Mouse (Mus musculus): ENCODE data around the gene Chil4. TPM values are rescaled to one million over a fixed set of nuclear protein-coding genes. Genes with fewer than 3 reads are reported as not detected.
"Not testable (repeated sequence)": the region's sequence is repeated elsewhere in the genome, so short reads cannot be mapped to it uniquely, and the experiment has no call there.

The Chil4 gene
- not detected in 2 replicates for polyA plus RNA-seq (2012; rRNA removed)

- Histone ChIP-seq H3K36me3 (ENCODE audit: control insufficient read depth, insufficient read depth, low read length) (no peaks in the 10 kb centered on the region), H3K27ac (ENCODE audit: control insufficient read depth, insufficient read depth, low read depth, low read length) (no peak within 1 kb of the TSS), H3K4me3 (ENCODE audit: control insufficient read depth, low read depth, low read length) (no peak within 1 kb of the TSS), H3K4me1 (ENCODE audit: control insufficient read depth, insufficient read depth, low read length) (no peaks in the 10 kb centered on the region), H3K27me3 (ENCODE audit: control insufficient read depth, insufficient read depth, low read length) (no peaks in the 10 kb centered on the region)
- TF ChIP-seq CTCF (IDR thresholded peaks at IDR 0.05; ENCODE audit: control insufficient read depth, insufficient read depth, insufficient replicate concordance, low read depth, low read length) = no peak
- no peak for TF ChIP-seq POLR2A (IDR thresholded peaks at IDR 0.05; ENCODE audit: control insufficient read depth, low read depth, low read length)
These were observed at the start of gene Chil4 for GRCm38 (mm10) chr3:106219407-106219806. Chil4 (minus strand) TSS chr3:106219507.

GRCm38 (mm10) chr3:106265854-106266253 is 46.5 kb upstream of the Chil4 start:
- TF ChIP-seq POLR2A (IDR thresholded peaks at IDR 0.05; ENCODE audit: control insufficient read depth, low read depth, low read length) (no peak), CTCF (IDR thresholded peaks at IDR 0.05; ENCODE audit: control insufficient read depth, insufficient read depth, insufficient replicate concordance, low read depth, low read length) (no peak)
- no peaks in the 10 kb centered on the region for H3K36me3 ChIP-seq (ENCODE audit: control insufficient read depth, insufficient read depth, low read length)
- no peak overlapping the region for H3K4me3 ChIP-seq (ENCODE audit: control insufficient read depth, low read depth, low read length)
- H3K27ac ChIP-seq (ENCODE audit: control insufficient read depth, insufficient read depth, low read depth, low read length) = no peak overlapping the region
- H3K4me1 ChIP-seq (ENCODE audit: control insufficient read depth, insufficient read depth, low read length) = no peaks in the 10 kb centered on the region
- no peaks in the 10 kb centered on the region for H3K27me3 ChIP-seq (ENCODE audit: control insufficient read depth, insufficient read depth, low read length)

DNA sequence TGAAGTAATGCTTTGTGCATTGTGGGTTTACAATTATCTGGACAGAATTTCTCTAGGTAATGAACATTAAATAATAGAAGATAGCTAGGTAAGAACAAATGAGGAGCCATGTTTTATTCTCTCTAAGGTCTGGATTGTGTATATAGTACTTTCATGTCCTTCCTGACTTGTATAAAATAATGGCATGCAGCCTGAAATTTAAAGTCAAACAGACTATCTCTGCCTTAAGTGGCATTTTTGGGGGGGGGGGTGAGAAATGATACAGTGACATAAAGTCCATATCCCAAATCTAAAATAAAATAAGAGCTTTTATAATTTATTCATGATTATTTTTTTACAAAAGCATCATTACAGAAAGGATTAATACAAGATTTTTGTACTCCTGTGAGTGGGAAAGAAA is 45.5 kb upstream of the Chil4 start:
- Histone ChIP-seq H3K4me3 (ENCODE audit: control insufficient read depth, low read depth, low read length) (no peak overlapping the region), H3K36me3 (ENCODE audit: control insufficient read depth, insufficient read depth, low read length) (no peaks in the 10 kb centered on the region), H3K27ac (ENCODE audit: control insufficient read depth, insufficient read depth, low read depth, low read length) (no peak overlapping the region), H3K4me1 (ENCODE audit: control insufficient read depth, insufficient read depth, low read length) (no peaks in the 10 kb centered on the region), H3K27me3 (ENCODE audit: control insufficient read depth, insufficient read depth, low read length) (no peaks in the 10 kb centered on the region)
- TF ChIP-seq CTCF (IDR thresholded peaks at IDR 0.05; ENCODE audit: control insufficient read depth, insufficient read depth, insufficient replicate concordance, low read depth, low read length) = no peak
- TF ChIP-seq POLR2A (IDR thresholded peaks at IDR 0.05; ENCODE audit: control insufficient read depth, low read depth, low read length) = no peak

- not testable (repeated sequence) for H3K27me3 ChIP-seq (ENCODE audit: control insufficient read depth, insufficient read depth, low read length); H3K4me3 ChIP-seq (ENCODE audit: control insufficient read depth, low read depth, low read length); H3K36me3 ChIP-seq (ENCODE audit: control insufficient read depth, insufficient read depth, low read length); H3K4me1 ChIP-seq (ENCODE audit: control insufficient read depth, insufficient read depth, low read length); H3K27ac ChIP-seq (ENCODE audit: control insufficient read depth, insufficient read depth, low read depth, low read length)
These were observed 37.8 kb upstream of the Chil4 start for GRCm38 (mm10) chr3:106257076-106257475.

- TF ChIP-seq POLR2A (IDR thresholded peaks at IDR 0.05; ENCODE audit: control insufficient read depth, low read depth, low read length) (no peak), CTCF (IDR thresholded peaks at IDR 0.05; ENCODE audit: control insufficient read depth, insufficient read depth, insufficient replicate concordance, low read depth, low read length) (no peak)
- no peaks in the 10 kb centered on the region for H3K36me3 ChIP-seq (ENCODE audit: control insufficient read depth, insufficient read depth, low read length)
- H3K4me1 ChIP-seq (ENCODE audit: control insufficient read depth, insufficient read depth, low read length) = no peaks in the 10 kb centered on the region
- no peak overlapping the region for H3K27ac ChIP-seq (ENCODE audit: control insufficient read depth, insufficient read depth, low read depth, low read length)
- no peaks in the 10 kb centered on the region for H3K27me3 ChIP-seq (ENCODE audit: control insufficient read depth, insufficient read depth, low read length)
- H3K4me3 ChIP-seq (ENCODE audit: control insufficient read depth, low read depth, low read length) = no peak overlapping the region
These were observed 33.4 kb upstream of the Chil4 start for GRCm38 (mm10) chr3:106252719-106253118.

GRCm38 (mm10) chr3:106250763-106251399 is 31.6 kb upstream of the Chil4 start:
- H3K4me3 ChIP-seq (ENCODE audit: control insufficient read depth, low read depth, low read length); H3K27ac ChIP-seq (ENCODE audit: control insufficient read depth, insufficient read depth, low read depth, low read length); H3K4me1 ChIP-seq (ENCODE audit: control insufficient read depth, insufficient read depth, low read length); H3K36me3 ChIP-seq (ENCODE audit: control insufficient read depth, insufficient read depth, low read length); H3K27me3 ChIP-seq (ENCODE audit: control insufficient read depth, insufficient read depth, low read length): not testable (repeated sequence)

DNA sequence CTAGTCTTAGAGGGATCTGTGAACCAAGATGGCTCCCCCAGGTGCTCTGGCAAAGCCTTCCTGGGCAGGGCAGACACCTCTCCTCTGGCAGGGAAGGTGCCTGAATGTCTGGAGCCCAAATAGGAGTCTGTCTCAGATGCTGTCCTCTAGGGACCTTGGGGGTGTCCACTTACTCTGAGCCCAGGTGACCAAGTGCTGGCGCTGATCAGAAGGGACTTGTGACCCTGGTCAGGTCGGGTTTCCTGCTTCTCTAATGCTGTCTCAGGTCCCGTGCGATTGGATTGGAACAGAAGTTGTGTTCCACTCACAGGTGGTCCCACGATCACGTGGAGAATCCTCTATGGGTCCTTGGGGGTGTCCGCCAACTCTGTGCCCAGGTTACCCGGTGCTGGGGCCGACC is 28.1 kb upstream of the Chil4 start:
- H3K4me3 ChIP-seq (ENCODE audit: control insufficient read depth, low read depth, low read length); H3K27ac ChIP-seq (ENCODE audit: control insufficient read depth, insufficient read depth, low read depth, low read length); H3K27me3 ChIP-seq (ENCODE audit: control insufficient read depth, insufficient read depth, low read length); H3K36me3 ChIP-seq (ENCODE audit: control insufficient read depth, insufficient read depth, low read length); H3K4me1 ChIP-seq (ENCODE audit: control insufficient read depth, insufficient read depth, low read length): not testable (repeated sequence)

DNA sequence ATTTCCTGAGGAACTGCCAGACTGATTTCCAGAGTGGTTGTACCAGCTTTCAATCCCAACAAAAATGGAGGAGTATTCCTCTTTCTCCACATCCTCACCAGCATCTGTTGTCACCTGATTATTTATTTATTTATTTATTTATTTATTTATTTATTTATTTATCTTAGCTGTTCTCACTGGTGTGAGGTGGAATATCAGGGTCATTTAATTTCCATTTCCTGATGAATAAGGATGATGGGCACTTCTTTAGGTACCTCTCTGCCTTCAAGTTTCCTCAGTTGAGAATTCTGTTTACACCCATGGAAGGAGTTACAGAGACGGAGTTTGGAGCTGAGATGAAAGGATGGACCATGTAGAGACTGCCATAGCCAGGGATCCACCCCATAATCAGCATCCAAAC is 20.9 kb upstream of the Chil4 start:
- H3K27me3 ChIP-seq (ENCODE audit: control insufficient read depth, insufficient read depth, low read length); H3K36me3 ChIP-seq (ENCODE audit: control insufficient read depth, insufficient read depth, low read length); H3K4me1 ChIP-seq (ENCODE audit: control insufficient read depth, insufficient read depth, low read length); H3K4me3 ChIP-seq (ENCODE audit: control insufficient read depth, low read depth, low read length); H3K27ac ChIP-seq (ENCODE audit: control insufficient read depth, insufficient read depth, low read depth, low read length): not testable (repeated sequence)

All from testis, adult 2 months (tissue).